Mouse (Mus musculus): Measurements from ENCODE around the gene Slc6a5. TPM values are rescaled to one million over a fixed set of nuclear protein-coding genes. Genes with fewer than 3 reads are reported as not detected.

Slc6a5 gene
- total RNA-seq, 1 experiment from 2014 or later = not detected

GRCm38 (mm10) chr7:49957142-49957541 is 47.2 kb downstream of the Slc6a5 start:
- ATAC-seq (replicated peaks; ENCODE audit: insufficient number of reproducible peaks, low FRiP score, low TSS enrichment, poor library complexity, severe bottlenecking) = no peak

GRCm38 (mm10) chr7:49963764-49964163 is 53.8 kb downstream of the Slc6a5 start:
- ATAC-seq (replicated peaks; ENCODE audit: insufficient number of reproducible peaks, low FRiP score, low TSS enrichment, poor library complexity, severe bottlenecking) = no peak

- ATAC-seq (replicated peaks; ENCODE audit: insufficient number of reproducible peaks, low FRiP score, low TSS enrichment, poor library complexity, severe bottlenecking) = no peak
These were observed 59.6 kb downstream of the Slc6a5 start for GRCm38 (mm10) chr7:49969516-49969915.

GRCm38 (mm10) chr7:49974841-49975440 is 65.0 kb downstream of the Slc6a5 start, which contains the start of gene Nell1:
Nell1 (plus strand) TSS chr7:49974864.
- ATAC-seq (replicated peaks; ENCODE audit: insufficient number of reproducible peaks, low FRiP score, low TSS enrichment, poor library complexity, severe bottlenecking) = no peak

- ATAC-seq (replicated peaks; ENCODE audit: insufficient number of reproducible peaks, low FRiP score, low TSS enrichment, poor library complexity, severe bottlenecking) = no peak
These were observed 65.6 kb downstream of the Slc6a5 start for GRCm38 (mm10) chr7:49975441-49976121.

GRCm38 (mm10) chr7:49981511-49982227 is 71.7 kb downstream of the Slc6a5 start:
- no peak for ATAC-seq (replicated peaks; ENCODE audit: insufficient number of reproducible peaks, low FRiP score, low TSS enrichment, poor library complexity, severe bottlenecking)

GRCm38 (mm10) chr7:49984698-49985097 is 74.8 kb downstream of the Slc6a5 start:
- ATAC-seq (replicated peaks; ENCODE audit: insufficient number of reproducible peaks, low FRiP score, low TSS enrichment, poor library complexity, severe bottlenecking) = no peak

GRCm38 (mm10) chr7:49985947-49986346 is 76.0 kb downstream of the Slc6a5 start:
- no peak for ATAC-seq (replicated peaks; ENCODE audit: insufficient number of reproducible peaks, low FRiP score, low TSS enrichment, poor library complexity, severe bottlenecking)

GRCm38 (mm10) chr7:49999321-49999720 is 89.4 kb downstream of the Slc6a5 start:
- ATAC-seq (replicated peaks; ENCODE audit: insufficient number of reproducible peaks, low FRiP score, low TSS enrichment, poor library complexity, severe bottlenecking) = no peak

- ATAC-seq (replicated peaks; ENCODE audit: insufficient number of reproducible peaks, low FRiP score, low TSS enrichment, poor library complexity, severe bottlenecking) = no peak
These were observed 95.3 kb downstream of the Slc6a5 start for GRCm38 (mm10) chr7:50005268-50005667.

Other genes with a start within 250 kb of the Slc6a5 start
- 23.1 to 29.2 TPM (median 25.2 TPM) in 3 replicates for gene Htatip2, start 151.0 kb upstream of the Slc6a5 start, total RNA-seq (2017)
- gene Prmt3, start 131.8 kb upstream of the Slc6a5 start, total RNA-seq (2017) = 32.6 to 41.2 TPM (median 39.7 TPM) in 3 replicates
- gene Nell1, start 64.7 kb downstream of the Slc6a5 start, total RNA-seq (2017) = not detected in 3 replicates

Data from monocyte, adult 5-6 weeks (primary cell).